Mouse (Mus musculus) E14TG2a.4 (cell line): ENCODE measurements around the gene Adam1b.
A peak's percentile ranks its signal among the peaks of the same experiment; 100 is the strongest.

Experiments
- H3K27me3 ChIP-seq: 2 replicates; pipeline ENCODE4 v1.6.1; 2014; ENCODE audit warnings: low read length, control low read depth; ENCODE audit not compliant: insufficient read depth
- H3K36me3 ChIP-seq: 2 replicates; pipeline ENCODE4 v1.6.1; 2014; ENCODE audit warnings: low read length, control low read depth; ENCODE audit not compliant: insufficient read depth
- H3K4me1 ChIP-seq: replicated peaks from 2 replicates; pipeline ENCODE4 v1.6.1; 2014; ENCODE audit warnings: low read depth, low read length, control low read depth
- H3K4me3 ChIP-seq: replicated peaks from 2 replicates; pipeline ENCODE4 v1.5.1; 2014; ENCODE audit warnings: mild to moderate bottlenecking, low read length
- H3K9me3 ChIP-seq: 2 replicates; pipeline ENCODE4 v1.6.1; 2014; ENCODE audit warnings: low read length, control low read depth
- CTCF ChIP-seq: conservative IDR thresholded peaks from 2 replicates; pipeline ENCODE4 v1.5.1; 2014; ENCODE audit warnings: low read length
- NANOG ChIP-seq: IDR thresholded peaks from 2 replicates; pipeline ENCODE4 v1.6.1; 2014; ENCODE audit warnings: borderline replicate concordance, low read length, mixed read lengths
- POU5F1 ChIP-seq: IDR thresholded peaks from 2 replicates; pipeline ENCODE4 v1.6.1; 2014; ENCODE audit warnings: low read length, borderline replicate concordance

Adam1b gene

DNA sequence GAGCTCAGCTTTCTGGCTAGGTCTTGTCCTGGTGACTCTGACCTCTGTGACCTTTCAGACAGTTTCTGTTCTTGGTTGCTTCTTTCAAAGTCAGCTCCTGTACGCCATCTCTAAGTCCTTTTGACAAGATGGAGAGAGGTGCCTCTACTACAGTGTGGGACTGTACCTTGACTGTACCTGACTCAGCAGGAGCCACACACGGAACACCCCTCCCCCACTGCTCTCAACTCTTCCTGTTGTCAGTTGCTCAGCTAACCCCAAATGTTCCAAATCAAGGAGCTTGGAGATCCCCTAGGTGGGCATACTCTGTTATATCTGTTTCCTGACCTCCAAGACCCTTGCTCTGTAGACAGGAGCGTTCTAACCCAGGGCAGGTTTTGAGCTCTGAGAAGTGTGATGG lies at the start of gene Adam1b:
Gene Adam1b, minus strand, starts transcription at position 205 of the 400 bp plus-strand sequence.
- H3K4me1 ChIP-seq = peaks cover 23% of the 10 kb centered on the region
- TF ChIP-seq POU5F1 (no peak), NANOG (no peak), CTCF (no peak)
- H3K27me3 ChIP-seq = no peaks in the 10 kb centered on the region
- H3K36me3 ChIP-seq = no peaks in the 10 kb centered on the region
- H3K4me3 ChIP-seq = no peak within 1 kb of the TSS
- no peaks in the 10 kb centered on the region for H3K9me3 ChIP-seq

DNA sequence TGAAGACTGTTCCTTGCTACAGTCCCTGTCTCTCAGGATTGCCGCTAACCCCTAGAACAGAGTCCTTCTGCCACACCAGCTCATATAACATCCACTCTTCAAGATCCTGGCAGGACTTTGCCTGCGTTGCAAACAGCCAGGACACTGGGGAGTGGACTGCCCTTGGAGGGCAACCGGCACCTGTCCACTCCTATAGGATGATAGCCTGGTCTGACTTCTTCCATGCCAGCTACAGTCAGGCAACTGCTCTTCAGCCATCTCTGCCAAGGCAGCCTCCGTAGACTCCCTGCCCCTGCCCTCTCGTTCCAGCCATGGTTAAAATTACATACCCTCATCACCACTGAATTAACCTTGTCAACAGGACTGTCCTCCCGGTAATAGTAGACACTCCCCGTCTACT lies 46.0 kb upstream of the Adam1b start:
- Histone ChIP-seq H3K4me1 (peaks cover 18% of the 10 kb centered on the region), H3K9me3 (no peaks in the 10 kb centered on the region), H3K27me3 (no peaks in the 10 kb centered on the region), H3K4me3 (no peak overlapping the region), H3K36me3 (peaks cover 17% of the 10 kb centered on the region)
- TF ChIP-seq POU5F1 (no peak), NANOG (no peak), CTCF (no peak)

DNA sequence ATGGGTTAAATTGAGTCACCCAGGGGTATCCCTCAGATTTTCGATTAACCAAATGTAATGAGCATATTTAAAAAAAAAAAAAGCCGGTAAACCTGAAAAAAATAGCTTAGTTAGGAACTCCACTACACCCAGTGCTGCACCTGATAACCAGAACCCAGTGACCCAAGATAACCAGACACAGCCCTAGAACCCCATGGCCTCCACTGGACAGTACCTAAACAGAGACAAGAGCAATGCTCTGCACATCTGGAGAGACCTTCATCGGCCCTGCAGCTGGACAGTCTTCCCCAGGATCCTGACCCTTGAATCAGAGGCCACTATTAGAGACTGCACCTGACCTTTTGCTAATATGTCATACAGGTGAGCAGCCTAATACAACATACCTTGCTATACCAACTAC lies 43.8 kb upstream of the Adam1b start:
- Histone ChIP-seq H3K4me3 (peak overlapping the region; percentile 98; the same call in 1 of the 2 replicates), H3K27me3 (no peaks in the 10 kb centered on the region), H3K9me3 (no peaks in the 10 kb centered on the region), H3K36me3 (peaks cover 17% of the 10 kb centered on the region), H3K4me1 (peaks cover 39% of the 10 kb centered on the region)
- TF ChIP-seq CTCF (no peak), NANOG (no peak)

DNA sequence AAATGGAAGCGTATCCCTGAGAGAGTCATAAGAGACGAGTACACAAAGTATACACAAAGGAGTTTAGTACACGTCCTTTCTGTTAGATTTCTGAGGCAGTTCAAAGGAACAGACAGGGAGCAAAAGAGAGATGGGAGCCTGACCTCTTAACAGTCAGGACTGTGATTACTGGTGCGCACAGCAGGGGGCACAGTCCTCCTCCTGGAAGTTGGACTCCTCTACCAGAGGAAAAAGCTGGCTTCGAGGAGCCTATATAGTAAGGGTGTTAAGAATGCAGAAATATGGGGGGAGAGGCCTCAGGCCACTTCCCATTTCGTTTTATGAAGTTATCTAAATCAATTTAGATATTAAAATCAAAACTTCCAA lies 43.3 kb upstream of the Adam1b start:
- H3K36me3 ChIP-seq = peaks cover 17% of the 10 kb centered on the region
- peaks cover 45% of the 10 kb centered on the region for H3K4me1 ChIP-seq
- H3K27me3 ChIP-seq = no peaks in the 10 kb centered on the region
- TF ChIP-seq CTCF (0 out of 2 replicates have a peak, but pooled peaks have one; percentile 3), NANOG (no peak)
- H3K9me3 ChIP-seq = no peaks in the 10 kb centered on the region
- peak overlapping the region; percentile 98 for H3K4me3 ChIP-seq

- Histone ChIP-seq H3K36me3 (peaks cover 17% of the 10 kb centered on the region), H3K4me3 (peak within 1 kb of the TSS; percentile 98), H3K4me1 (peaks cover 50% of the 10 kb centered on the region), H3K27me3 (no peaks in the 10 kb centered on the region), H3K9me3 (no peaks in the 10 kb centered on the region)
- TF ChIP-seq CTCF (no peak), POU5F1 (no peak), NANOG (no peak)
Measured at GRCm38 (mm10) chr5:121545793-121546529, 42.7 kb upstream of the Adam1b start, which contains the start of gene Mapkapk5. Gene Mapkapk5 (minus strand): TSS chr5:121545905.

GRCm38 (mm10) chr5:121544910-121545792 lies 41.9 kb upstream of the Adam1b start, which contains the start of the genes Adam1a and Gm42878:
Gene Adam1a (minus strand): TSS chr5:121545482.
Gene Gm42878 (minus strand): TSS chr5:121545482.
- H3K9me3 ChIP-seq = no peaks in the 10 kb centered on the region
- peaks cover 58% of the 10 kb centered on the region for H3K4me1 ChIP-seq
- TF ChIP-seq NANOG (no peak), POU5F1 (no peak), CTCF (no peak)
- peaks cover 17% of the 10 kb centered on the region for H3K36me3 ChIP-seq
- H3K4me3 ChIP-seq = peak within 1 kb of the TSS; percentile 98
- no peaks in the 10 kb centered on the region for H3K27me3 ChIP-seq

- 0 out of 2 replicates have a peak overlapping the region, but pooled peaks have one; percentile 17 for H3K4me3 ChIP-seq
- H3K9me3 ChIP-seq = no peaks in the 10 kb centered on the region
- TF ChIP-seq CTCF (no peak), POU5F1 (no peak), NANOG (no peak)
- H3K27me3 ChIP-seq = no peaks in the 10 kb centered on the region
- H3K36me3 ChIP-seq = peaks cover 25% of the 10 kb centered on the region
- H3K4me1 ChIP-seq = peaks cover 76% of the 10 kb centered on the region
Measured at GRCm38 (mm10) chr5:121543370-121543769, 40.1 kb upstream of the Adam1b start.

GRCm38 (mm10) chr5:121541235-121541634 lies 38.0 kb upstream of the Adam1b start:
- Histone ChIP-seq H3K4me1 (peaks cover 86% of the 10 kb centered on the region), H3K36me3 (peaks cover 31% of the 10 kb centered on the region), H3K27me3 (no peaks in the 10 kb centered on the region), H3K4me3 (0 out of 2 replicates have a peak overlapping the region, but pooled peaks have one; percentile 13), H3K9me3 (no peaks in the 10 kb centered on the region)
- TF ChIP-seq POU5F1 = no peak
